Mouse (Mus musculus) stomach, postnatal 0 days (tissue): ENCODE data around the gene Fnbp1l. TPM values are rescaled to one million over a fixed set of nuclear protein-coding genes. Genes with fewer than 3 reads are reported as not detected.

ENCODE experiments used
- ATAC-seq: fragments of 200-750 bp; cut with Nextera tagmentation; 2 replicates; pipeline ENCODE4 v1.8.0; 2017; ENCODE audit not compliant: low FRiP score, low TSS enrichment
- DNase-seq: peaks from one replicate; pipeline ENCODE4 v3.0.0-alpha.2; 2016; ENCODE audit warnings: low spot score
- H3K27ac ChIP-seq: fragments of 300-500 bp; sonication (generic); replicated peaks from 2 replicates; pipeline ENCODE4 v1.5.1; 2014; ENCODE audit warnings: mild to moderate bottlenecking, control low read depth
- H3K27me3 ChIP-seq: fragments of 300-500 bp; sonication (generic); 2 replicates; pipeline ENCODE4 v1.6.1; 2014; ENCODE audit warnings: low read length; ENCODE audit not compliant: control insufficient read depth, insufficient read depth
- H3K36me3 ChIP-seq: fragments of 300-500 bp; sonication (generic); 2 replicates; pipeline ENCODE4 v1.6.1; 2014; ENCODE audit warnings: low read length, mixed read lengths; ENCODE audit not compliant: control insufficient read depth, insufficient read depth
- H3K4me1 ChIP-seq: fragments of 300-500 bp; sonication (generic); replicated peaks from 2 replicates; pipeline ENCODE4 v1.6.1; 2014; ENCODE audit warnings: antibody characterized with exemption; ENCODE audit not compliant: control insufficient read depth, insufficient read depth
- H3K4me2 ChIP-seq: fragments of 300-500 bp; sonication (generic); replicated peaks from 2 replicates; pipeline ENCODE4 v1.6.1; 2014; ENCODE audit warnings: low read depth, mild to moderate bottlenecking, control low read depth, moderate library complexity
- H3K4me3 ChIP-seq: fragments of 300-500 bp; sonication (generic); 2 replicates; pipeline ENCODE4 v1.5.1; 2014; ENCODE audit warnings: low read depth, low read length, control low read depth
- H3K9ac ChIP-seq: fragments of 300-500 bp; sonication (generic); 2 replicates; pipeline ENCODE4 v1.6.1; 2014; ENCODE audit warnings: mild to moderate bottlenecking, low read length, control low read depth, mixed read lengths
- H3K9me3 ChIP-seq: fragments of 300-500 bp; sonication (generic); 2 replicates; pipeline ENCODE4 v1.6.1; 2016; ENCODE audit warnings: low read length; ENCODE audit not compliant: control insufficient read depth
- CTCF ChIP-seq: IDR thresholded peaks from 2 replicates; pipeline ENCODE4 v1.5.1; 2016; ENCODE audit warnings: antibody characterized with exemption, low read depth, mild to moderate bottlenecking, moderate library complexity
- EP300 ChIP-seq: optimal IDR thresholded peaks from 2 replicates; pipeline ENCODE3; 2016; ENCODE audit warnings: antibody characterized with exemption
- WGBS: fragments of 180-500 bp; shearing (Covaris S2); extraction: QIAGEN DNeasy Blood & Tissue Kit; methylation state at CpG from one replicate; pipeline ENCODE4 v1.1.7; 2014; 5-methylcytosine and 5-hydroxymethylcytosine counted together
- polyA plus RNA-seq: library from polyadenylated mRNA; unstranded; fragments of >200 nt; fragmentation: Nextera tagmentation; extraction: Ambion mirVana; gene quantifications from 2 replicates; pipeline ENCODE4 v1.2.1, GENCODE M21; 2015

Fnbp1l gene
- polyA plus RNA-seq, 1 experiment from 2014 or later, result 20.8 TPM

DNA sequence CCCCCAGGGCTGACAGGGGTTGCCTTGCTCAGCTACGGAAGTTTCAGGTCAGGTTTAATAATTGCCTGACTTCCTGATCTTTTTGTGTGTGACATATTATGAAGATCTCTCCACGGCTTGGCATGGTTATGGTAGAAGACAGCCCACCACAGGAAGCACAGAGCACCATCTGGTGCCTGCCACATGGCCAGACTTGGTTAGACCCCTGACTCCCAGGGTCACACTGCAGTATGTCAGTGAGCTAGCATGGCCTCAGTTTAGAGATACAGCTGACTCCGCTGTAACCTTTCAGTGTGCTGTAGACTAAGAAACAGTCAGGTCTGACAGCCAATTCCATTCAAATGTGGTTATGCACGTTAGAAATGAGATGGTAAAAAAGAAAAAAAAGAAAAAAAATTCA, 101.8 kb downstream of the Fnbp1l start:
- DNase-seq (no peak), ATAC-seq (no peak)
- H3K27ac ChIP-seq, result no peak overlapping the region
- H3K4me3 ChIP-seq, result no peak overlapping the region
- no peaks in the 10 kb centered on the region for H3K4me1 ChIP-seq
- H3K9ac ChIP-seq, result no peak overlapping the region
- TF ChIP-seq EP300 (no peak), CTCF (no peak)
- H3K9me3 ChIP-seq, result no peaks in the 10 kb centered on the region
- H3K27me3 ChIP-seq, result no peaks in the 10 kb centered on the region
- 77% methylated on average over 4 of the region's 4 CpGs for WGBS
- no peak overlapping the region for H3K4me2 ChIP-seq
- H3K36me3 ChIP-seq, result no peaks in the 10 kb centered on the region

DNA sequence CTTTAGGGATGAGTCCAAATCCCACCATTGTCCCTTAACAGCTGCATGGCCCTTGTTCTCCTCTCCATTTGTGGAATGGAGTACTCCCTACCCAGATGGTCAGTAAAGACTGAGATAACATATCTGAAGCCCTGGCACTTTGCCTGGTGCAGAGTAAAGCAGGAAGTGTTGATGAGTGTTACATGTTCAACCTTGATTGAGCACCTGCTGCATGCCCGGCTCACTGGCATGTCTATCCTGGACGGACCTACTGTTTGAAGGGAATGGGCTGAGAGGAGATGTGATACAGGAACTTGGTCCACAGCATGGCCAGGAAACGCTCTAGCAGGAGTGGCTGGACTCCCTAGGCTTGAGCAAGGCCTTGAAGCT, 103.2 kb downstream of the Fnbp1l start:
- Histone ChIP-seq H3K36me3 (no peaks in the 10 kb centered on the region), H3K27me3 (no peaks in the 10 kb centered on the region), H3K4me2 (no peak overlapping the region), H3K4me3 (no peak overlapping the region), H3K4me1 (no peaks in the 10 kb centered on the region), H3K9ac (no peak overlapping the region), H3K27ac (peak overlapping the region; percentile 63), H3K9me3 (no peaks in the 10 kb centered on the region)
- DNase-seq (peak; percentile 75), ATAC-seq (0 out of 2 replicates have a peak, but pooled peaks have one; percentile 6)
- 76% methylated on average over 3 of the region's 3 CpGs for WGBS
- TF ChIP-seq CTCF (no peak), EP300 (no peak)

DNA sequence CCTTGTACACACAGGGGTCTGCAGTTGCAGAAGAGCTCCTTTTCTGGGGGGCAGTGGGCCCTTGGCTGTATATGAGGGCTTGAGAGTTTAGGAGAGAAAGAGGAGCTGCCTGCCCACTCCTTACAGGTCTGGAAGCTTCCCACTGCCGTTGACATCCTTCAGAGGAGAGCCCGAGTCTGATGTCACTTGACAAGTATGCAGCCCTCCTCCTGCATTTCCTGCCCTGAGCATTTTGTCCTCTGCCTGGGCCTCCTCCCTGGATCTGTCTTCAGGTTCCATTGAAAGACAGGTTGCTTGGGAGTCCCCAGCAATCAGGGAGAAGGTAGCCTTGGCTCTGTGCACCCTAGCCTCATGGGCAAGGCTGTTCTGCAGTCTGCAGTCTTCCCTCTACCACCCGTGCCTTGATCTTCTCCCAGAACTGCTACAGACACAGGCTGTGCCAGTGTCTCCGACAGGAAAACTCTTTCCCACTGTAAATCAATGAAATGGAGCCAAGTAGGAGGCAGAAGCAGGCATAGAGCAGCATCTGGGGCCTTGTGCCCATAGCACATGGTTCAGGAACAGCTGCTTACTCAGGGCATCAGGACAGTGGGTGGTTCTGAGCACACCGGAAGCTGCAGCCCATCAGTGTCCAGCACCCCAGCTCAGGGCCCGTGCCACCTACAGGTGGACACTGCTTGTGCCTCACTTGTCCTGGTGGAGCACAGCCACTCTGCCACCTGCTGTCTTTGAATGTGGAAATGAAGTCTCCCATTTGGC, 103.8 kb downstream of the Fnbp1l start:
- H3K27me3 ChIP-seq, result no peaks in the 10 kb centered on the region
- no peak overlapping the region for H3K9ac ChIP-seq
- H3K4me3 ChIP-seq, result no peak overlapping the region
- H3K9me3 ChIP-seq, result no peaks in the 10 kb centered on the region
- no peaks in the 10 kb centered on the region for H3K4me1 ChIP-seq
- TF ChIP-seq EP300 (no peak), CTCF (peak; percentile 25; the same call in 1 of the 2 replicates)
- H3K36me3 ChIP-seq, result no peaks in the 10 kb centered on the region
- no peak overlapping the region; the same call in 1 of the 2 replicates for H3K4me2 ChIP-seq
- 50% methylated on average over 6 of the region's 6 CpGs for WGBS
- DNase-seq (no peak), ATAC-seq (no peak)
- peak overlapping the region; percentile 63 for H3K27ac ChIP-seq

DNA sequence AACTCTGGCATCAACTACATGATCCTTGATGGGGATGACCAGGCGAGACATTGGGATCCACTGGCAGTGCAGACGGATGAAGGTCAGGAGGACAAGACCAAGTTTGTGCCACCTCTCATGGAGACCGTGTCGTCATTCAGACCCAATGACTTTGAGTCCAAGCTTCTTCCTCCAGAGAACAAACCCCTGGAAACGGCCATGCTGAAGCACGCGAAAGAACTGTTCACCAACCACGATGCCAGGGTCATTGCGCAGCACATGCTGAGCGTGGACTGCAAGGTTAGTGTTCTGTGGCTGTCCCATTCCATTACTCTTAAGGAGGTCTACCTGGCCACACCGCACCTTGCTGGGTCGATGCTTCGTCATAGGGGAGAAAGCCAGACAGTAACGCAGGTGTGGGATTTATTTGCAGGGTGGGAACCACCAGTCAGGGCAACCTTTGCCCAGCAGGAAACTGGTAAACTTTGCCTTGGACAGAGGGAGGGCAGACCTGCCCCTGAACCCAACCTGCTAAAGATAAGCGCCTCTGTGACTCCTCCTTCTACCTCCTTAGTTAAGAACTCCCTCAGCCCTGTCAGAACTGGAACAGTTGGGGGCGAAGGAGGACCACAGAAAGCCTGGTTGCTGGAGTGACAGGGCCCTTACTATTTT, 106.7 kb downstream of the Fnbp1l start:
- Histone ChIP-seq H3K36me3 (no peaks in the 10 kb centered on the region), H3K4me3 (no peak overlapping the region; the same call in 1 of the 2 replicates), H3K27me3 (no peaks in the 10 kb centered on the region), H3K4me1 (0 out of 2 replicates have a peak, but pooled peaks cover 2% of the 10 kb centered on the region), H3K4me2 (peak overlapping the region; percentile 40), H3K27ac (peak overlapping the region; percentile 94), H3K9me3 (no peaks in the 10 kb centered on the region), H3K9ac (peak overlapping the region; percentile 50)
- ATAC-seq (peak; percentile 73), DNase-seq (peak; percentile 81)
- TF ChIP-seq EP300 (no peak), CTCF (peak; percentile 44)
- WGBS, result 81% methylated on average over 16 of the region's 16 CpGs

DNA sequence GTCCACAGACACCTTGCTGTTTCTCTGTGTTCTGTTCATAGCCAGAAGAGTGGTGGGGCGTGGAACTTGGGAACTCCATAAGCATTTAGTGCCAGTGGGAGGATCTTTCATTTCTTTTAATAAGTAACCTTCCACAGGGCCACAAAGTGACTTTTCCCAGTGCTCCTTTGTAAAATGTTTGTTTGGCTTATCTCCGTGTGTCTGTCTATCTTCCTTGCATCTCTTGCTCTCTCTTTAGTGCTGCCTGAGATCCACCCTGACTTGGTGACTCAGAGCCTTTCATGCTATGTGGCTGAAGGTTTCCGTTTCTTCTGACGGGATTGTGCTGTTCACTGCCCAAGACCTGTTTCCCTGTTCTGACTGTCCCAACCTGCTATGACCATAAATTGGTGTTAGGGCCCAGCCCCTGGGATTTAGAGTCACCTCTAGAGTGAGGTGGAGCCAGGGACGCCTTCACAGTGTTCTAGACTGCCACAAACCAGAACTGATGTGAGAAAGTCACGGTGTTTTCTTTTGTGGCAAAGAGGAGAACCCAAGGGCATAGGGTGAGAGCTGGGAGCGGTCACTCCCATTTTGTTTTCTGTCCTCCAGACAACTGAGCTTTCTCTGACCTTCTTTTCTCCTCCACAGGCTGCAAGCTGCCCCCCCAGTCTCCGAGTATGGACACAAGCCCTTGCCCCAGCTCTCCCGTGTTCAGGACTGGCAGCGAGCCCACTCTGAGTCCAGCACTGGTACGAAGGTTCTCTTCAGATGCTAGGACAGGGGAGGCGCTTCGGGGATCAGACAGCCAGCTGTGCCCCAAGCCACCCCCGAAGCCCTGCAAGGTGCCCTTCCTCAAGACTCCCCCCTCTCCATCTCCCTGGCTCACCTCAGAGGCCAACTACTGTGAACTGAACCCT, 107.5 kb downstream of the Fnbp1l start:
- peak overlapping the region; percentile 94 for H3K27ac ChIP-seq
- 66% methylated on average over 14 of the region's 14 CpGs for WGBS
- H3K4me1 ChIP-seq, result 0 out of 2 replicates have a peak, but pooled peaks cover 2% of the 10 kb centered on the region
- peak; percentile 57 for DNase-seq
- H3K9me3 ChIP-seq, result no peaks in the 10 kb centered on the region
- H3K9ac ChIP-seq, result peak overlapping the region; percentile 50
- peak; percentile 58 for ATAC-seq
- TF ChIP-seq CTCF (no peak), EP300 (no peak)
- no peak overlapping the region for H3K4me3 ChIP-seq
- H3K4me2 ChIP-seq, result peak overlapping the region; percentile 40
- H3K36me3 ChIP-seq, result no peaks in the 10 kb centered on the region
- H3K27me3 ChIP-seq, result no peaks in the 10 kb centered on the region
